Mouse (Mus musculus): Measurements from ENCODE around the gene Gnpat. TPM values are rescaled to one million over a fixed set of nuclear protein-coding genes. Genes with fewer than 3 reads are reported as not detected.
A peak's percentile ranks its signal among the peaks of the same experiment; 100 is the strongest.

The Gnpat gene
- polyA plus RNA-seq, 1 experiment from 2014 or later = 103 TPM

DNA sequence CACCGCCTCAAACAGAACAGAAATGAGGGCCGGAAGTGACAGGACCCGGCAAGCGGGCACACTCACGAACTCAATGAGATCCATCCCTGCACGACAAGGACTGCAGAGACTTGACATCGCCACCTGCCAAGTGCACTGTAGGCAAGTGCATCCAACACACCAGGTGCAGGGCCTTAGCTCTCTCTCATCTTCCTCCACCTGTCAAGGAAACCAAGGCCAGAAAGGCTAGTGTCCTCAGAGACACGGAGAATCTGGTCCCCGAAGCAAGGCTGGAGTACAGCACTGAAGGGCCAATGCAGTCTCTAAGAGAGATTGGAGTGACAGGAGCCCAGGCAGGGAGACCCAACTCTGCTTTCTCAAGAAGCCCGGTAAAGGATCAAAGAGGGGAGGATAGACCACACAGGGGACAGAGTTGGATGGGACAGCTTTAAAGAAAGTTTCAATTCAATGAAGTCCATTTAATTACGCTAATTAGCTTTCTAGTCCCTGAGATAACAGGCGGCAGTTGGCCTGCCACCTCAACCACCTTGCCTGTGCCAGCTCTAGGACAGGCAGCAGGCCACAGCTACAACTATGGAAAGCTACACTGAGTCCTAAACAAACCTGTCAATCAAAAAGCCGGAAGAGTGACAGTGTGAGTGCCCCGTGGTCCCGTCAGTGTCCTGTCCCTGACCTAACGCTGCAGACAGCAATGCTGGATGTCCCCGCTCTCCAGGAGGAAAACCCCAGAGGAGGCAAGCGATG is 55.1 kb downstream of the Gnpat start:
- Histone ChIP-seq H3K36me3 (ENCODE audit: control insufficient read depth, insufficient read depth, low read length) (peaks cover 27% of the 10 kb centered on the region), H3K9ac (ENCODE audit: low read length) (no peak overlapping the region), H3K4me2 (ENCODE audit: low read length) (no peak overlapping the region), H3K9me3 (ENCODE audit: control insufficient read depth, low read length) (no peaks in the 10 kb centered on the region), H3K27ac (ENCODE audit: low read depth) (no peak overlapping the region), H3K4me1 (replicated peaks; ENCODE audit: control insufficient read depth, insufficient read depth, low read length) (peaks cover 12% of the 10 kb centered on the region), H3K4me3 (ENCODE audit: low read depth, low read length) (no peak overlapping the region), H3K27me3 (replicated peaks; ENCODE audit: control insufficient read depth, insufficient read depth, low read length) (no peaks in the 10 kb centered on the region)
- DNase-seq (ENCODE audit: low spot score) = no peak
- no peak for ATAC-seq (replicated peaks; ENCODE audit: low FRiP score, low TSS enrichment, low read depth)
- WGBS = 84% methylated on average over 18 of the region's 18 CpGs

DNA sequence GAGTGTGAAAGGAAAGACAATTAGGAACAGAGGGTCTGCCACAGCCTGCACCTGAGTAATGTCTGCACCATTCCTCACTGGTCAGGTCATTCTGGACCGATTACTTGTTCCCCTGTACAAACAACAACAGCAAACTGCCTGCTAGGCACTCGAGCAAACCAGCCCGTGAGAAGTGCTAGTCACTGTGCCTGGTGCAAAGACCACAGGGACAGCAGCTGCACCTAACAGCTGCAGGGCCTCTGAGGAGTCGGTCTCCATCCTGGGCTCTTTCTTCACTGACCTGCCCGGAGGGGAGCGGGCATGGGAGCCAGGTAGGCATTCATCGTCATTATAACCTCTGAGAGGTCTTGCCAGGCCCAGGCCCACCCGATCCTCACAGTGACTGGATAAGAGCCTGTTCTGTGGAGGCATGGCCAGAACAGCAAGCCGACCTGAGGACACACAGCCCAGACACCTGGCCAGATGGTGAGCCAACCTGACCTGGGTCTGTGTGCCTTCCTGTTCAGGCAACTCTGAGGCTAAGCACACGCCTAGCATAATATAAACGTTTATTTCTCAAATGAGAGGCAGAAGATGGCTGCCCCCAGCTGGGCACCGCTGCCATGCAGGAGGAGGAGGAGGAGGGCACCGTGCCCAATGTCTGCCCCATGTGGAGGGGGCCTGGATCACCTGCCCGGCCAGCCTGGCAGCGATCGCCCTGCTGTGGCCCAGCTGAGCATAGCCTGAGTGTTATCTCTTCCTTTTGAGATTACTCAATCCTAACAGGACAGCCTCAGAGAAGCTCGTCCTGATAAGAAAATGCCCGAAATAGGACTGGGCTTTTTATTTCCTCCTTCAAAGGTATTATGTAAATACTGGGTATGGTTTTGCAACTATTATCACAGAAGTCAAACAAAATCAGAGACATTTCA is 58.8 kb downstream of the Gnpat start:
- DNase-seq (ENCODE audit: low spot score) (no peak), ATAC-seq (replicated peaks; ENCODE audit: low FRiP score, low TSS enrichment, low read depth) (peak; percentile 32; the same call in 1 of the 2 replicates)
- Histone ChIP-seq H3K9me3 (ENCODE audit: control insufficient read depth, low read length) (no peaks in the 10 kb centered on the region), H3K4me3 (ENCODE audit: low read depth, low read length) (no peak overlapping the region), H3K27ac (ENCODE audit: low read depth) (no peak overlapping the region), H3K9ac (ENCODE audit: low read length) (no peak overlapping the region), H3K27me3 (replicated peaks; ENCODE audit: control insufficient read depth, insufficient read depth, low read length) (no peaks in the 10 kb centered on the region), H3K4me2 (ENCODE audit: low read length) (0 out of 2 replicates have a peak overlapping the region, but pooled peaks have one; percentile 2), H3K36me3 (ENCODE audit: control insufficient read depth, insufficient read depth, low read length) (no peaks in the 10 kb centered on the region), H3K4me1 (replicated peaks; ENCODE audit: control insufficient read depth, insufficient read depth, low read length) (peaks cover 26% of the 10 kb centered on the region)
- WGBS = 51% methylated on average over 18 of the region's 18 CpGs

DNA sequence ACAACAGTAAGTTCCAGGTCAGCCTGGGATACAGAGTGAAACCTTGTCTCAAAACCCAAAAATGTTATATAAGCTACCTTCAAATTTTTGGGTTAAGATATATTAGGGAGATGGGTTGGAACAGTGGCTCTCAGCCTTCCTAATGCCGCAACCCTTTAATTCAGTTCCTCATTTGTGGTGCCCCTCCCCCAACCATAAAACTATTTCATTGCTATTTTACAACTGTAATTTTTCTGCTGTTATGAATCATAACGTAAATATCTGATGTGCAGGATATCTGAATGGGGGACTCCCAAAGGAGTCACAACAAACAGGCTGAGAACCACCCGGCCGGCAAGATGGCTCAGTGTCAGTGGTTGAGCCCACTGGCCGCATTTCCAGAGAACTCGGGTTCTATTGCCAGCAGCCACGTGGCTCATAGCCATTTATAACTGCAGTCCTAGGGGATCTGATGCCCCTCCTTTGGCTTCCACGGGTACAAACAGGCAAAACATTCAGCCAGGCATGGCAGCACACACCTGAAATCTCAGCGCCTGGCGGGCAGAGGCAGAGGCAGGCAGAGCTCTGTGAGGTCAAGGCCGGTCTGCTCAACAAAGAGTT is 59.8 kb downstream of the Gnpat start:
- Histone ChIP-seq H3K27me3 (replicated peaks; ENCODE audit: control insufficient read depth, insufficient read depth, low read length) (no peaks in the 10 kb centered on the region), H3K9ac (ENCODE audit: low read length) (no peak overlapping the region), H3K4me1 (replicated peaks; ENCODE audit: control insufficient read depth, insufficient read depth, low read length) (peaks cover 28% of the 10 kb centered on the region), H3K9me3 (ENCODE audit: control insufficient read depth, low read length) (no peaks in the 10 kb centered on the region), H3K4me3 (ENCODE audit: low read depth, low read length) (no peak overlapping the region), H3K36me3 (ENCODE audit: control insufficient read depth, insufficient read depth, low read length) (no peaks in the 10 kb centered on the region), H3K4me2 (ENCODE audit: low read length) (peak overlapping the region; percentile 2; the same call in 1 of the 2 replicates), H3K27ac (ENCODE audit: low read depth) (no peak overlapping the region)
- 67% methylated on average over 11 of the region's 11 CpGs for WGBS
- ATAC-seq (replicated peaks; ENCODE audit: low FRiP score, low TSS enrichment, low read depth) = no peak
- DNase-seq (ENCODE audit: low spot score) = no peak

DNA sequence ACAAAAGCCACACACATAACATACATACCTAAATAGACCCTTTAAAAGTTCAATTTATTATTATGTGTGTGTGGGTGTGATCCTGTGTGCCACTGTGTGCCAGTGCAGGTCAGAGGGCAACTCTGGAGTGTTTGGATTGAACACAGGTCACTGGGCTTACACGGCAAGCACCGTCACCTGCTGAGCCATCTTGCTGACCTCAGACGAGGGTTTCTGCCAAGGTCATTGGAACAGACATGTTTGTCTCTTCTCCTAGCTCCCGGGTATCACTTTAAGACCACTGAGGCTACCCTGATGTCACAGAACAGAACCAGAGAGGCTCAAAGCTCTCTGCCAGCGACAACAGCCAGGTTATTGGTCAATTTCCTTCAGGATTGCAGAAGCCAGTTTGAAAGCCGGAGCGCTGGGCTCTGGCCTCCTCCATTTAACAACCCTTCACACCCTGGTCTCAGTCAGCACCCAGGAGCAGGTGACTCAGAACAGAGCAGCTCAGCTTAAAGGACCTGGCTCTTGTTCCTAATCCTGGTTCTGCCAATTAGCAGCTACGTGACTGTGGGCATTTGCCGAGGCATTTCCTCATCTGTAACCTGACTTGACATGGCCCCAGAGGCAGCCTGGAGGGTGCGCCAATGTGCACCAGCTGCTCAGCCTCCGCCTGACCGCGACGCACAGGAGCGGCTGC is 61.3 kb downstream of the Gnpat start:
- 87% methylated on average over 15 of the region's 15 CpGs for WGBS
- no peak overlapping the region for H3K27ac ChIP-seq (ENCODE audit: low read depth)
- no peaks in the 10 kb centered on the region for H3K36me3 ChIP-seq (ENCODE audit: control insufficient read depth, insufficient read depth, low read length)
- no peak overlapping the region for H3K4me3 ChIP-seq (ENCODE audit: low read depth, low read length)
- DNase-seq (ENCODE audit: low spot score) (no peak), ATAC-seq (replicated peaks; ENCODE audit: low FRiP score, low TSS enrichment, low read depth) (no peak)
- H3K4me1 ChIP-seq (replicated peaks; ENCODE audit: control insufficient read depth, insufficient read depth, low read length) = peaks cover 24% of the 10 kb centered on the region
- H3K27me3 ChIP-seq (replicated peaks; ENCODE audit: control insufficient read depth, insufficient read depth, low read length) = no peaks in the 10 kb centered on the region
- H3K9ac ChIP-seq (ENCODE audit: low read length) = no peak overlapping the region
- no peak overlapping the region for H3K4me2 ChIP-seq (ENCODE audit: low read length)
- H3K9me3 ChIP-seq (ENCODE audit: control insufficient read depth, low read length) = no peaks in the 10 kb centered on the region

DNA sequence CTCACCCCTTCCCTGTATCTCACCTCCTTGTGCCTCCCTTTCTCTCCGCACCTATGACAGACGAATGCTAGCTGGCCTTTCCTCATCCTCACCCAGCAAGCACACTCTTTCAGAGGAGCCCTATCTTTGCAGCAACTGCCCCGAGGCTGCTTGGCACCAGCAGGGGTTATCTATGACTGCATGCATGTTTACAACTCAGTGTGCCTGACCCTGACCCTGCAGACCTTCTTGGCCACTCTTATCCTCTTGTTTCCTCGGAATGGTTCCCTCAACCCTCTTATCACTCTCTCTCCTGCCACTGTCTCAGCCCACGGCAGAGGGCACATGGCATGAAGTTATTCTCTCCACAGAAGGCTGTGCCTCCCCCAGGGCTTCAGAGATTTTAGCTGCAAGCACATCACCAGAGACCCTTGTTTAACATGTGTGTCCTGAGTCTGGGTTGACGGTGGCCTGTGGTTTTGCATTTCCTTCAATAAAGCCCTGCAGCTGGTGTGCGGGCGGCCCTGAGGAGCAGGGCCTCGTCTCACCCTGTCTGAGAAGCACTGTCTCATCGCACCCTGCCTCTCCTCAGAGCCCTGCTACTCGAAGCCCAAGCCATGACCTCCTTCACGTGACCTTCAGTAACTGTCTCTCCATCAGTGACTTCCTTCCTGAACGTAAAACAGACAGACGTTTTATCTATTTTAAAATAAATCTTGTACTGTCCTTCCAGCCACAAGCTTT is 62.9 kb downstream of the Gnpat start:
- no peak for DNase-seq (ENCODE audit: low spot score)
- H3K9me3 ChIP-seq (ENCODE audit: control insufficient read depth, low read length) = no peaks in the 10 kb centered on the region
- no peak overlapping the region for H3K4me3 ChIP-seq (ENCODE audit: low read depth, low read length)
- no peaks in the 10 kb centered on the region for H3K36me3 ChIP-seq (ENCODE audit: control insufficient read depth, insufficient read depth, low read length)
- H3K27me3 ChIP-seq (replicated peaks; ENCODE audit: control insufficient read depth, insufficient read depth, low read length) = no peaks in the 10 kb centered on the region
- peaks cover 24% of the 10 kb centered on the region for H3K4me1 ChIP-seq (replicated peaks; ENCODE audit: control insufficient read depth, insufficient read depth, low read length)
- WGBS = 43% methylated on average over 14 of the region's 14 CpGs
- H3K27ac ChIP-seq (ENCODE audit: low read depth) = peak overlapping the region; percentile 64
- no peak overlapping the region for H3K4me2 ChIP-seq (ENCODE audit: low read length)
- no peak for ATAC-seq (replicated peaks; ENCODE audit: low FRiP score, low TSS enrichment, low read depth)
- H3K9ac ChIP-seq (ENCODE audit: low read length) = no peak overlapping the region

DNA sequence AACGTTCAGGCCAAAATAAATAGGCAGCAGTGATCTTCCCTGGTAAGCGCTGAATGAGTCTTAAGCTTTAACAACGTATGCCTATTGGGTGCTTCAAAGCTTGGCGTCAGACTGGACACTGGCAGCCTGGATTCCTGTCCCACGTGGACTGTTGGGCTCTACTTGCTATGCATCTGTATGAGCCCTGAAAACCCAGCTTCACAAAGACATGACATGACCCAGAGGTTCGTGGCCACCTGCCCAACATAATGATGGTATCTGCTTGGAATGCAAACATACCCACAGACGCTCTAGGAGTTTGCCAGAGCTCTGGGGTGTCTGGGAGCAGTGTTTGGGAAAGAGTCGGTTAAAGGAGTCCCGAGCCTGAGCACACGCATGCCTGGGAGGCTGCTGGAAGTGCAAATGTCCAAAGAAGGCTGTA is 63.5 kb downstream of the Gnpat start:
- peak; percentile 40; the same call in 1 of the 2 replicates for ATAC-seq (replicated peaks; ENCODE audit: low FRiP score, low TSS enrichment, low read depth)
- no peak overlapping the region for H3K9ac ChIP-seq (ENCODE audit: low read length)
- no peaks in the 10 kb centered on the region for H3K9me3 ChIP-seq (ENCODE audit: control insufficient read depth, low read length)
- peaks cover 24% of the 10 kb centered on the region for H3K4me1 ChIP-seq (replicated peaks; ENCODE audit: control insufficient read depth, insufficient read depth, low read length)
- H3K4me2 ChIP-seq (ENCODE audit: low read length) = no peak overlapping the region
- 34% methylated on average over 10 of the region's 10 CpGs for WGBS
- H3K27me3 ChIP-seq (replicated peaks; ENCODE audit: control insufficient read depth, insufficient read depth, low read length) = no peaks in the 10 kb centered on the region
- peak overlapping the region; percentile 64 for H3K27ac ChIP-seq (ENCODE audit: low read depth)
- H3K36me3 ChIP-seq (ENCODE audit: control insufficient read depth, insufficient read depth, low read length) = no peaks in the 10 kb centered on the region
- H3K4me3 ChIP-seq (ENCODE audit: low read depth, low read length) = no peak overlapping the region
- no peak for DNase-seq (ENCODE audit: low spot score)

DNA sequence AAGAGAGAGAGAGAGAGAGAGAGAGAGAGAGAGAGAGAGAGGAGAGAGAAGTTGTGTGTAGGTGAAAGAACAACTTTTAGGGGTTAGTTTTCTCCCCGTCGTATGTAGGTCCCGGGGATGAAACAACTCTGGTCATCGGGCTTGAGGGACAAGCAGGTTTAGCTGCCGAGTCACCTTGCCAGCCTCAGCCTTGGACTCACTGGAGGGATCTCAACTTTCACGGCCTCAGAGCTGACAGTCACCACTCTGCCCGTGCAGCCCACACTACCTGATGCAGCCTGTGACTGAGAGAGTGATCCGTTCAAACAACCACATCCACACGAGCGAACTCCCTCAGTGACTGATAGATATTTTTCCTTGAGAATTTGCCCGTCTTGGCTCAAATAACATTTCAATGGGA is 66.2 kb downstream of the Gnpat start:
- H3K4me1 ChIP-seq (replicated peaks; ENCODE audit: control insufficient read depth, insufficient read depth, low read length) = peaks cover 16% of the 10 kb centered on the region; the same call in 1 of the 2 replicates

More for the DNA sequence above, 66.2 kb downstream of the Gnpat start:
- 83% methylated on average over 11 of the region's 11 CpGs for WGBS
- no peaks in the 10 kb centered on the region for H3K27me3 ChIP-seq (replicated peaks; ENCODE audit: control insufficient read depth, insufficient read depth, low read length)
- H3K36me3 ChIP-seq (ENCODE audit: control insufficient read depth, insufficient read depth, low read length) = no peaks in the 10 kb centered on the region
- ATAC-seq (replicated peaks; ENCODE audit: low FRiP score, low TSS enrichment, low read depth) (no peak), DNase-seq (ENCODE audit: low spot score) (no peak)
- H3K27ac ChIP-seq (ENCODE audit: low read depth) = no peak overlapping the region
- no peak overlapping the region for H3K9ac ChIP-seq (ENCODE audit: low read length)
- no peaks in the 10 kb centered on the region for H3K9me3 ChIP-seq (ENCODE audit: control insufficient read depth, low read length)
- H3K4me2 ChIP-seq (ENCODE audit: low read length) = no peak overlapping the region
- no peak overlapping the region for H3K4me3 ChIP-seq (ENCODE audit: low read depth, low read length)

Measured in intestine, embryonic 14.5 days (tissue).